Mouse (Mus musculus): ENCODE measurements around the gene 9130008F23Rik. TPM values are rescaled to one million over a fixed set of nuclear protein-coding genes. Genes with fewer than 3 reads are reported as not detected.

Gene 9130008F23Rik
- polyA plus RNA-seq, 1 experiment from 2014 or later: 0.70 TPM

DNA sequence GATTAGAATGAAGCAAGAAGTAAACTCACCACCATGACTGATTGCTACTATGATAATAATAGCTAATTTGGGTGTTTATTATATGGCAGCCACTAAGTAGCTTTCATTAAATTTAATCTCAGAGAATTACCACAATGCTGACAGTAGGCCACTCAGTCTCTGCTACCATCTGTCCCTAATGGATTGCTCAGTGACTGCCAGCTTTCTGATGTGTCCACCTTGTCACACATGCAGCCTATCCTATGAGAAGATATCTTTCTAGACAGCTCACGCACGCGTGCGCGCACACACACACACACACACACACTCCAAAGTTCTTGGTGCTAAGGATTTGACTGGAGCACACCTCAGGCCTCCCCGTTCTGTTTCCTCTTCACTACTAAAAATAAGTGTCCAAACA, 7.7 kb downstream of the 9130008F23Rik start:
- DNase-seq (ENCODE audit: low spot score): no peak
- H3K27ac ChIP-seq (replicated peaks; ENCODE audit: low read depth, low read length): no peak overlapping the region
- no peak overlapping the region for H3K9ac ChIP-seq (replicated peaks; ENCODE audit: low read length)
- 90% methylated on average over 6 of the region's 6 CpGs for WGBS
- no peaks in the 10 kb centered on the region for H3K27me3 ChIP-seq (ENCODE audit: control insufficient read depth, insufficient read depth, low read length)
- H3K36me3 ChIP-seq (replicated peaks; ENCODE audit: control insufficient read depth, insufficient read depth, low read depth, low read length): no peaks in the 10 kb centered on the region
- ATAC-seq (replicated peaks; ENCODE audit: insufficient number of reproducible peaks, low FRiP score, low TSS enrichment, low read depth): no peak
- no peaks in the 10 kb centered on the region for H3K4me1 ChIP-seq (ENCODE audit: control insufficient read depth, insufficient read depth, low read length)
- H3K4me2 ChIP-seq (ENCODE audit: low read depth, low read length): no peak overlapping the region
- H3K9me3 ChIP-seq (replicated peaks; ENCODE audit: control insufficient read depth, low read length): no peaks in the 10 kb centered on the region
- no peak overlapping the region for H3K4me3 ChIP-seq (ENCODE audit: low read depth, low read length)

DNA sequence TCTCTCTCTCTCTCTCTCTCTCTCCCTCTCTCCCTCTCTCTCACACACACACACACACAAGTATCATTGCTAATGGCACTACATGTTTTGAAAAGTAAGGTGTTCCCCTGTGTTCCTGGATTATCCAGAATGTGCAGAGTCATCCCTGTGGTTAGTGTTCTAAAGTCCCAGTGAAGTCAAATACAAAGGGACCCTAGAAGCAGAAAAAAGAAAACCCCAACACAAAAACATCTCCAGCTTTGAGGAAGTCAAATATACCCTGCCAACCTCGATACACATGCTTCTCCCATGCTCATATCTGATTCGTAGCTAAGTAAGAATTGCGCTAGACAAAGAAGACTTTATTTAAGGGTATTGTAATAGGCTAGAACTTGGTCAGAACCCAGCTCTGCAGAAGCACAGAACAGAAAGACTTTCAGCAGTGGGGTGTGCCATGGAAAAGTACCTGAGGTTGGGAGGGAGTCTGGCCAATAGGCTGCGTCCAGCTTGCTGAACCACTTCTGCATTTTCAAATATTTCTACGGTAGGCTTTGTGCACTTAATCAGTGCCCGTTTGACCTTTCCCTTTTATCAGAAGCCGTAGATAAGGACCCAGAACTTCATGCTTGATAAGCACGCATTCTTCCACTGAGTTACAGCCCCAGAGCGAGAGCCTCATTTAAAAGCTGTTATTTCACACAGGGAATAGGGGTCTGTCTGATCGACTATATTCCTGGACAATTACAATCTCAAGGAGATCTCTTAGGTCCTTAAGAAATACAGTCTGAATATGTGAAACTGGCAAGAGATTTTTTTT, 11.2 kb downstream of the 9130008F23Rik start:
- no peak overlapping the region for H3K9ac ChIP-seq (replicated peaks; ENCODE audit: low read length)
- no peaks in the 10 kb centered on the region for H3K36me3 ChIP-seq (replicated peaks; ENCODE audit: control insufficient read depth, insufficient read depth, low read depth, low read length)
- ATAC-seq (replicated peaks; ENCODE audit: insufficient number of reproducible peaks, low FRiP score, low TSS enrichment, low read depth) (no peak), DNase-seq (ENCODE audit: low spot score) (no peak)
- H3K4me3 ChIP-seq (ENCODE audit: low read depth, low read length): no peak overlapping the region
- H3K9me3 ChIP-seq (replicated peaks; ENCODE audit: control insufficient read depth, low read length): no peaks in the 10 kb centered on the region
- 82% methylated on average over 10 of the region's 10 CpGs for WGBS
- H3K27me3 ChIP-seq (ENCODE audit: control insufficient read depth, insufficient read depth, low read length): no peaks in the 10 kb centered on the region
- H3K4me1 ChIP-seq (ENCODE audit: control insufficient read depth, insufficient read depth, low read length): no peaks in the 10 kb centered on the region
- no peak overlapping the region for H3K4me2 ChIP-seq (ENCODE audit: low read depth, low read length)
- no peak overlapping the region for H3K27ac ChIP-seq (replicated peaks; ENCODE audit: low read depth, low read length)

DNA sequence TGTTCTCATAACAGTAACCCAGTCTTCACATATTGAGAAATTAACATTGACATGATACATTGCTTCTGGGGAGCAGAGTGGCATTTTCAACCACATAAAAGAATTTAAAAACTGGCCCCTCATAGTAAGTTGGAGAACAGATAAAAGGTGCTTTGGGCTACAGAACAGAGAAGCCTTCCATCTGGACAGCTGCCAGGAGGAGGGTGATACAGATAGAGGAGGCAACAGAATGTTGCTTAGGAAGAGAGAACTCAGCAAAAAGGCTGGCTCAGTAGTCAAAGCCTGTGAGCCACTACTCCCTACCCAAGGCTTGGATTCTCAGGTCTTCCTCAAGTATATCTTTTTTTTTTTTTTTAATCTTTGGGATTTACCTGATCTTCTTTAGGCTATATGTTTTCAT, 25.3 kb downstream of the 9130008F23Rik start:
- Histone ChIP-seq H3K9ac (replicated peaks; ENCODE audit: low read length) (no peak overlapping the region), H3K27me3 (ENCODE audit: control insufficient read depth, insufficient read depth, low read length) (no peaks in the 10 kb centered on the region), H3K36me3 (replicated peaks; ENCODE audit: control insufficient read depth, insufficient read depth, low read depth, low read length) (no peaks in the 10 kb centered on the region), H3K9me3 (replicated peaks; ENCODE audit: control insufficient read depth, low read length) (no peaks in the 10 kb centered on the region), H3K4me1 (ENCODE audit: control insufficient read depth, insufficient read depth, low read length) (no peaks in the 10 kb centered on the region), H3K4me2 (ENCODE audit: low read depth, low read length) (no peak overlapping the region), H3K27ac (replicated peaks; ENCODE audit: low read depth, low read length) (no peak overlapping the region), H3K4me3 (ENCODE audit: low read depth, low read length) (no peak overlapping the region)
- DNase-seq (ENCODE audit: low spot score) (no peak), ATAC-seq (replicated peaks; ENCODE audit: insufficient number of reproducible peaks, low FRiP score, low TSS enrichment, low read depth) (no peak)

DNA sequence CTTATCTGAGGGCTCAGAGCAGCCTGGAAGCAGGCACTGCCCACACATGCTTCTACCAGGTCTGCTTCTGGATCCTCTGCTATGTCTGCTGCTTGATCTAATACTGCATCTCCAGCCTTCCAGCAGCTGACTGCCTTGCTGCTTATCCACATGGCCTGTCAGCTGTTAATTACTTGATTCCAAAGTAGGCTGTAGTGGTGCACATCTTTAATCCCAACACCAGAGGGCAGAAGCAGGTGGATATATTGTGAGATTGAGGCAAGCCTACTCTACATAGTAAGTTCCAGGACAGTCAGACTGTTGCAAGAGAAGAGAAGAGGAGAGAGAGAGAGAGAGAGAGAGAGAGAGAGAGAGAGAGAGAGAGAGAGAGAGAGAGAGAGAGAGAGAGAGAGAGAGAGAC, 43.1 kb downstream of the 9130008F23Rik start:
- Histone ChIP-seq H3K4me2 (ENCODE audit: low read depth, low read length) (no peak overlapping the region), H3K36me3 (replicated peaks; ENCODE audit: control insufficient read depth, insufficient read depth, low read depth, low read length) (no peaks in the 10 kb centered on the region), H3K9ac (replicated peaks; ENCODE audit: low read length) (no peak overlapping the region), H3K4me3 (ENCODE audit: low read depth, low read length) (no peak overlapping the region), H3K27ac (replicated peaks; ENCODE audit: low read depth, low read length) (no peak overlapping the region), H3K27me3 (ENCODE audit: control insufficient read depth, insufficient read depth, low read length) (no peaks in the 10 kb centered on the region), H3K4me1 (ENCODE audit: control insufficient read depth, insufficient read depth, low read length) (no peaks in the 10 kb centered on the region), H3K9me3 (replicated peaks; ENCODE audit: control insufficient read depth, low read length) (no peaks in the 10 kb centered on the region)
- DNase-seq (ENCODE audit: low spot score): peak; percentile 11
- ATAC-seq (replicated peaks; ENCODE audit: insufficient number of reproducible peaks, low FRiP score, low TSS enrichment, low read depth): no peak

DNA sequence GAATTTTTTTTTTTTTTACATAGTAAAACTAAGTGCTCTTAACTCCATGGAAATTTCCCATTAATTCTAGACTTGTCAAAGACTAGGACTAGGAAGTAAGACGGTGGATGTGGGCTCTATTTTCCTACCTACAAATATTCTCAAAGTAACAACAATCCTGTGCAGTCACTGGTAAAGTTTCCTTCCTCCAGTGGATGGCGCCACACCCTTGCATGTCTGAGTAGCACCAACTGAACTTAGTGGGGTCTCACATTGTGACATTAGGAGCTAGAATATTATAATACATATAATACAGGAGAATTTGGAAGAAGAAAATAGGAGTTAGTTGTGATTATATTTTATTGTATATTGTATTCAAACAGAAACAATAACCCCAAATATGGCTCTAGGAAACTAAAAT, 48.5 kb downstream of the 9130008F23Rik start:
- Histone ChIP-seq H3K36me3 (replicated peaks; ENCODE audit: control insufficient read depth, insufficient read depth, low read depth, low read length) (no peaks in the 10 kb centered on the region), H3K27ac (replicated peaks; ENCODE audit: low read depth, low read length) (no peak overlapping the region), H3K9me3 (replicated peaks; ENCODE audit: control insufficient read depth, low read length) (no peaks in the 10 kb centered on the region), H3K4me2 (ENCODE audit: low read depth, low read length) (no peak overlapping the region), H3K9ac (replicated peaks; ENCODE audit: low read length) (no peak overlapping the region), H3K4me1 (ENCODE audit: control insufficient read depth, insufficient read depth, low read length) (no peaks in the 10 kb centered on the region), H3K4me3 (ENCODE audit: low read depth, low read length) (no peak overlapping the region), H3K27me3 (ENCODE audit: control insufficient read depth, insufficient read depth, low read length) (no peaks in the 10 kb centered on the region)
- WGBS: 41% methylated on average over 2 of the region's 2 CpGs
- ATAC-seq (replicated peaks; ENCODE audit: insufficient number of reproducible peaks, low FRiP score, low TSS enrichment, low read depth) (no peak), DNase-seq (ENCODE audit: low spot score) (no peak)

Other genes with a start within 250 kb of the 9130008F23Rik start
- not detected in 2 replicates for gene Esp3, start 248.5 kb downstream of the 9130008F23Rik start, polyA plus RNA-seq (2014; fragmentation: Nextera tagmentation; extraction: Ambion mirVana)
- not detected in 2 replicates for gene Esp1, start 153.4 kb downstream of the 9130008F23Rik start, polyA plus RNA-seq (2014; fragmentation: Nextera tagmentation; extraction: Ambion mirVana)
- not detected in 2 replicates for gene Crisp2, start 73.6 kb downstream of the 9130008F23Rik start, polyA plus RNA-seq (2014; fragmentation: Nextera tagmentation; extraction: Ambion mirVana)
- 6.5 and 6.7 TPM in 2 replicates for gene Rhag, start 69.4 kb downstream of the 9130008F23Rik start, polyA plus RNA-seq (2014; fragmentation: Nextera tagmentation; extraction: Ambion mirVana)
- 0.21 and 0.79 TPM in 2 replicates for gene Glyatl3, start 33.8 kb upstream of the 9130008F23Rik start, polyA plus RNA-seq (2014; fragmentation: Nextera tagmentation; extraction: Ambion mirVana)
- gene Mut, start 54.1 kb upstream of the 9130008F23Rik start, polyA plus RNA-seq (2014; fragmentation: Nextera tagmentation; extraction: Ambion mirVana): 37.5 and 38.0 TPM in 2 replicates
- 50.5 and 52.9 TPM in 2 replicates for gene Cenpq, start 54.5 kb upstream of the 9130008F23Rik start, polyA plus RNA-seq (2014; fragmentation: Nextera tagmentation; extraction: Ambion mirVana)

All from embryonic facial prominence, embryonic 11.5 days (tissue).